Mouse (Mus musculus) liver, embryonic 11.5 days (tissue): ENCODE data around the gene Higd1c. TPM values are rescaled to one million over a fixed set of nuclear protein-coding genes. Genes with fewer than 3 reads are reported as not detected.

ENCODE experiments used
- ATAC-seq: fragments of 200-750 bp; cut with Nextera tagmentation; replicated peaks from 2 replicates; pipeline ENCODE4 v1.8.0; 2017; ENCODE audit warnings: moderate number of reproducible peaks, mild to moderate bottlenecking, moderate TSS enrichment, moderate library complexity; ENCODE audit not compliant: low FRiP score
- DNase-seq: peaks from one replicate; pipeline ENCODE4 v3.0.0-alpha.2; 2017; ENCODE audit warnings: low spot score
- H3K27ac ChIP-seq: fragments of 300-500 bp; sonication (generic); 2 replicates; pipeline ENCODE4 v1.5.1; 2014; ENCODE audit warnings: mild to moderate bottlenecking, low read depth, low read length, control low read depth
- H3K27me3 ChIP-seq: fragments of 300-500 bp; sonication (generic); replicated peaks from 2 replicates; pipeline ENCODE4 v1.6.1; 2014; ENCODE audit warnings: low read length, mixed read lengths; ENCODE audit not compliant: control insufficient read depth, insufficient read depth
- H3K36me3 ChIP-seq: fragments of 300-500 bp; sonication (generic); 2 replicates; pipeline ENCODE4 v1.6.1; 2014; ENCODE audit warnings: mild to moderate bottlenecking, low read length, moderate library complexity, mixed read lengths; ENCODE audit not compliant: control insufficient read depth, insufficient read depth
- H3K4me1 ChIP-seq: fragments of 300-500 bp; sonication (generic); replicated peaks from 2 replicates; pipeline ENCODE4 v1.6.1; 2014; ENCODE audit warnings: low read length, mixed read lengths; ENCODE audit not compliant: control insufficient read depth, insufficient read depth
- H3K4me2 ChIP-seq: fragments of 300-500 bp; sonication (generic); 2 replicates; pipeline ENCODE4 v1.6.1; 2014; ENCODE audit warnings: mild to moderate bottlenecking, control low read depth, moderate library complexity
- H3K4me3 ChIP-seq: fragments of 300-500 bp; sonication (generic); 2 replicates; pipeline ENCODE4 v1.5.1; 2014; ENCODE audit warnings: low read depth, low read length, control low read depth
- H3K9ac ChIP-seq: fragments of 300-500 bp; sonication (generic); 2 replicates; pipeline ENCODE4 v1.6.1; 2014; ENCODE audit warnings: low read depth, low read length, control low read depth
- H3K9me3 ChIP-seq: fragments of 300-500 bp; sonication (generic); 2 replicates; pipeline ENCODE4 v1.6.1; 2016; ENCODE audit warnings: low read length, inconsistent platforms, mixed read lengths; ENCODE audit not compliant: control insufficient read depth
- WGBS: fragments of 180-500 bp; shearing (Covaris S2); extraction: QIAGEN DNeasy Blood & Tissue Kit; methylation state at CpG from one replicate; pipeline ENCODE4 v1.1.7; 2014; 5-methylcytosine and 5-hydroxymethylcytosine counted together
- polyA plus RNA-seq: library from polyadenylated mRNA; unstranded; fragments of >200 nt; fragmentation: Nextera tagmentation; extraction: Ambion mirVana; gene quantifications from 2 replicates; pipeline ENCODE4 v1.2.1, GENCODE M21; 2014

Gene Higd1c
- polyA plus RNA-seq, 1 experiment from 2014 or later, result not detected

DNA sequence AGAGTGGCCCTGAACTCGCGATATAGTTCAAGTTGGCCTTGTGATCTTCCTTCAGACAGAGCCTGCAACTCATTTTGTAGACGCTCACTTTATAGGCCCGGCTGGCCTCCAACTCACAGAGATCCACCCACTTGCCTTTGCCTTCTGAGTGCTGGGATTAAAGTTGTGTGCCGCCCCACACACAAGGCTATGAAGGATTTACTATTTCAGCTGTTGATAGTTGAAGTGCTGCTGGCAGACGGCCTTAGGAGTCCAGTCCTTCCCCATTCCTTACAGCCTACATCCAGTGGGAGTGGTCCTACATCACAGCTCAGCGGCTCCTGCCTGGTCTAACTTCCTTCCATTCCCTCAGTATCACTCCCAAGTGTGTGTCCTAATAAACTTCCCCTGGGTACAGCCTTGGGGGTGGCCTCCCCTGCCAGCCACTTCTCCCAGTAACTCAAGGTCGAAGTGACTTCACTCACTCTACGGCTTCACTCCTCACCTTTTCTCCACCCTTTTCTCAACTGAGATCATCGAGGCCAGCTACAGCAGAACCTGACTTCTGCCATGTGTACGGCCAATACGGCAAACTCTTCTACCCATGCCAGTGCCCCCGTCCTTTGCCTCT lies 64.1 kb downstream of the Higd1c start:
- Histone ChIP-seq H3K27me3 (peaks cover 13% of the 10 kb centered on the region), H3K4me1 (peaks cover 11% of the 10 kb centered on the region), H3K4me3 (no peak overlapping the region), H3K9ac (no peak overlapping the region), H3K4me2 (no peak overlapping the region), H3K27ac (no peak overlapping the region), H3K9me3 (no peaks in the 10 kb centered on the region), H3K36me3 (no peaks in the 10 kb centered on the region)
- ATAC-seq, result no peak
- WGBS, result 79% methylated on average over 13 of the region's 13 CpGs
- DNase-seq, result no peak

DNA sequence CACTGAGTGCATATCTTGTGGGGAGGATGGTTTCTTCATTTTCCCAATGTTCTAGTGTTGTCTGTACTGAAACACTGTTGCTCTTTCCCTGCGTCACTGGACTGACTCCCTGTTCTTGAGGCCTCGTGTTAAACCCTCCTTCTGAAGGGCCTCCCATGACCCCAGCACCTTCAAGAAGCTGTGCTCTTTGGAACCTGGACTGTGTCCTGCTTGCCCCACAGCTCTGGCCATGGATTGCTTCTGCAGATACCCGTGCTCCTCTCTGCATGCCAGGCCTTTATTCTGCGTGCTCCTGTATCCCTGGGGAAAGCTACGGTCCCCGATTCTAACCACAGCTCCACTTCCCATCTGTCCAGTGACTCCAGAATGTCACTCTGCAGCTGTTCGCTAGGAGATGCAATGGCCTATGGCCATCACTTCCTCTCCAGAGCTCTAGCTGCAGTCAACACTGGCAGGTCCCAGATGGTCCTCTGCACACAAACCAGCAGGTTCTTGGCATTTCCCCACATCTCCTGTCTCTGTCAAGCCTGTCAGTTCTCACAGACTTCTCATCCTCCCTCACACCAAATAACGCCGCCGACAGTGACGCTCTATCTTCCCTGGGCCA lies 65.7 kb downstream of the Higd1c start:
- Histone ChIP-seq H3K9ac (no peak overlapping the region), H3K27ac (no peak overlapping the region), H3K4me2 (no peak overlapping the region), H3K27me3 (peaks cover 5% of the 10 kb centered on the region), H3K4me1 (peaks cover 6% of the 10 kb centered on the region), H3K9me3 (no peaks in the 10 kb centered on the region), H3K4me3 (no peak overlapping the region), H3K36me3 (no peaks in the 10 kb centered on the region)
- DNase-seq (no peak), ATAC-seq (no peak)
- WGBS, result 68% methylated on average over 11 of the region's 11 CpGs

DNA sequence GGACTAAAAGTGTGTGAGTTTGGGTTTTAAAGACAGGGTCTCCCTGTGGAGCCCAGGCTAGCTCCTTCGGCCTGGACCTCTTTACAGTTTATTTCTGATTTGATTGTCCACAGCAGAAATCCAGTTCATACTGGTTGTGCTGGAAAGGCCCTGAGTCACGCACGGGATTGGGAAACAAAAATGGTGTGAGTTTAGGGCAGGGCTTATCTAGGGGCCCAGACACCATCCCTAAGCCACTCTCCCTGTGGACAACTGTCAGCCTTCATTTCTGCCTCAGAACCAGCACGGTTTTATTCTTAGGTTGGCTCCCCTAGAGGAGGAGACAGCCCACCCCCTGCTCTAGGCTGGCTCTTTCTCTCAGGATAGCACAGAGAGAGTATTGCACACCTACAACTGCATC lies 68.9 kb downstream of the Higd1c start:
- no peak overlapping the region for H3K4me3 ChIP-seq
- H3K27me3 ChIP-seq, result no peaks in the 10 kb centered on the region
- H3K27ac ChIP-seq, result no peak overlapping the region
- H3K4me2 ChIP-seq, result no peak overlapping the region
- ATAC-seq (peak; percentile 79), DNase-seq (no peak)
- peaks cover 6% of the 10 kb centered on the region for H3K4me1 ChIP-seq
- no peaks in the 10 kb centered on the region for H3K36me3 ChIP-seq
- no peak overlapping the region for H3K9ac ChIP-seq
- WGBS, result 43% methylated on average over 4 of the region's 4 CpGs
- no peaks in the 10 kb centered on the region for H3K9me3 ChIP-seq

Other genes starting within 250 kb of the Higd1c start
- gene Atf1, start 136.7 kb upstream of the Higd1c start, polyA plus RNA-seq, result 62.9 and 65.3 TPM in 2 replicates
- not detected in 2 replicates for gene Tmprss12, start 83.7 kb upstream of the Higd1c start, polyA plus RNA-seq
- gene Mettl7a1, start 60.4 kb upstream of the Higd1c start, polyA plus RNA-seq, result 4.4 and 5.7 TPM in 2 replicates
- not detected in 2 replicates for gene Mettl7a3, start 29.6 kb upstream of the Higd1c start, polyA plus RNA-seq
- gene Methig1, start 11.4 kb upstream of the Higd1c start, polyA plus RNA-seq, result not detected in 2 replicates
- not detected in 2 replicates for gene Mettl7a2, start 11.3 kb upstream of the Higd1c start, polyA plus RNA-seq
- gene Gm5475, start 57.6 kb downstream of the Higd1c start, polyA plus RNA-seq, result 0.10 TPM in 1 of 2 replicates, not detected in the other
- gene Slc11a2, start 60.5 kb downstream of the Higd1c start, polyA plus RNA-seq, result 51.2 and 55.4 TPM in 2 replicates
- gene Letmd1, start 104.5 kb downstream of the Higd1c start, polyA plus RNA-seq, result 34.2 and 36.0 TPM in 2 replicates
- 6.5 and 7.5 TPM in 2 replicates for gene Csrnp2, start 130.9 kb downstream of the Higd1c start, polyA plus RNA-seq
- gene Tfcp2, start 187.5 kb downstream of the Higd1c start, polyA plus RNA-seq, result 12.8 and 13.0 TPM in 2 replicates
- gene Pou6f1, start 235.4 kb downstream of the Higd1c start, polyA plus RNA-seq, result 0.92 and 1.2 TPM in 2 replicates